13 mouse cellular contexts compared by ENCODE assay signal in genomic region chr5:63788156-63788826, GRCm38 (mm10). TPM values are rescaled to one million over a fixed set of nuclear protein-coding genes. Genes with fewer than 3 reads are reported as not detected.
"Had no signal": no experiment of that assay in that cellular context is flagged by ENCODE, and none has a peak within 500 bp of the region (broad histone marks: within the 10 kb centered on the region; RNA-seq: fewer than 3 reads in every experiment).

No protein-coding gene starts in this region.

- H3K27me3 ChIP-seq: limb, embryonic 15.5 days; midbrain, embryonic 13.5 days; neural tube, embryonic 15.5 days had no signal

- H3K27ac ChIP-seq: limb, embryonic 15.5 days; midbrain, embryonic 13.5 days; neural tube, embryonic 15.5 days had no signal

- H3K4me2 ChIP-seq: limb, embryonic 15.5 days; midbrain, embryonic 13.5 days; neural tube, embryonic 15.5 days had no signal

- H3K4me3 ChIP-seq: limb, embryonic 15.5 days; midbrain, embryonic 13.5 days; neural tube, embryonic 15.5 days had no signal

- DNase-seq: kidney, adult 18-20 months; kidney, postnatal 25 days; layer of hippocampus, adult 9-11 months; layer of hippocampus, postnatal 36 days; lung, postnatal 36 days; right cerebral cortex, postnatal 4 days; spleen, adult 18-20 months; thymus, adult 18-20 months; thymus, postnatal 14 days had no signal

- ATAC-seq: inflammation-experienced regulatory T-cells, adult 6 months; midbrain, embryonic 13.5 days had no signal

- H3K9me3 ChIP-seq: limb, embryonic 15.5 days; midbrain, embryonic 13.5 days; neural tube, embryonic 15.5 days had no signal

- H3K9ac ChIP-seq: limb, embryonic 15.5 days; midbrain, embryonic 13.5 days; neural tube, embryonic 15.5 days had no signal

- H3K36me3 ChIP-seq: limb, embryonic 15.5 days; midbrain, embryonic 13.5 days; neural tube, embryonic 15.5 days had no signal

- H3K4me1 ChIP-seq: limb, embryonic 15.5 days; midbrain, embryonic 13.5 days; neural tube, embryonic 15.5 days had no signal

RNA-seq across cellular contexts. Expression of gene 0610040J01Rik, which starts 23.9 kb away (rescaled TPM):
- polyA plus RNA-seq: inflammation-experienced regulatory T-cells, adult 6 months had no signal
